Mouse (Mus musculus) testis, postnatal 10 days (tissue): Measurements from ENCODE around the gene Coro1b.
A peak's percentile ranks its signal among the peaks of the same experiment; 100 is the strongest.

Source experiments
- DNase-seq: peaks from one replicate; pipeline ENCODE4 v3.0.0; 2021; ENCODE audit warnings: low spot score

Coro1b gene

DNA sequence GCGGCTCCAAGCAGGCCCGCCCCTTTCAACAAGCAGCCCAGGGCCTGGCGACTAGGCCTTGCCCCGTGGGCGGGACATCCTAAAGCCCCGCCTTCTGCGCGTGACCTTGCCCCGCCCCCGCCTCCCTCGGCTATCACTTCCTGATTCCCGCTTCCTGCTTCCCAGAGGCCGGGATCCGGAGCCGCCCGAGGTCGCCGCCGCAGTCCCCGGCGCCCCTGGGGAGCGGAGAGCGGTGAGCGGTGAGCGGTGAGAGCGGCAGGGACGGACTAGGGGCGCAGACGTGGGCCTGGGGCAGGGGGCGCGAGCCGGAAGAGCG lies at the start of gene Coro1b:
TSS of gene Coro1b (plus strand) at position 129 of the 316 bp plus-strand sequence.
- DNase-seq = peak; percentile 99

DNA sequence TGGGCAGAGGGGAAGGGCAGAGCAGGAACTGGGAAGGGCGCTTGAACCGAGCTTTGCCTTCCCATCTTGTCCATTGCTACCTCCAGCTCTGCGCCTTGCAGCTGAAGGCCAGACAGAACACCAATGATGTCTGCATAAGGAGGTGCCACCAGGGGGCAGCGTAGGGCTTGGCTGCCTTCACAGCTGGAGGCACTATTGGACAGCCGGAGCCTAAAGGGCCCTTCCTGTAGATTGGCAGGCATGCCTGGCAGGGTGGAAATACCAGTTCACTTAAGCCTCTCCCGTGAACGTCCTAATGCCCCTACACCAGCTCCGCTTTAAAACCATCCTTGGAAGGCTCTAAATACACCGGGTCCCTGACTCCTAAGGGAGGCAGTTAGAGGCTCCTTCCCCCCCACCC lies 49.4 kb upstream of the Coro1b start:
- peak; percentile 96 for DNase-seq

DNA sequence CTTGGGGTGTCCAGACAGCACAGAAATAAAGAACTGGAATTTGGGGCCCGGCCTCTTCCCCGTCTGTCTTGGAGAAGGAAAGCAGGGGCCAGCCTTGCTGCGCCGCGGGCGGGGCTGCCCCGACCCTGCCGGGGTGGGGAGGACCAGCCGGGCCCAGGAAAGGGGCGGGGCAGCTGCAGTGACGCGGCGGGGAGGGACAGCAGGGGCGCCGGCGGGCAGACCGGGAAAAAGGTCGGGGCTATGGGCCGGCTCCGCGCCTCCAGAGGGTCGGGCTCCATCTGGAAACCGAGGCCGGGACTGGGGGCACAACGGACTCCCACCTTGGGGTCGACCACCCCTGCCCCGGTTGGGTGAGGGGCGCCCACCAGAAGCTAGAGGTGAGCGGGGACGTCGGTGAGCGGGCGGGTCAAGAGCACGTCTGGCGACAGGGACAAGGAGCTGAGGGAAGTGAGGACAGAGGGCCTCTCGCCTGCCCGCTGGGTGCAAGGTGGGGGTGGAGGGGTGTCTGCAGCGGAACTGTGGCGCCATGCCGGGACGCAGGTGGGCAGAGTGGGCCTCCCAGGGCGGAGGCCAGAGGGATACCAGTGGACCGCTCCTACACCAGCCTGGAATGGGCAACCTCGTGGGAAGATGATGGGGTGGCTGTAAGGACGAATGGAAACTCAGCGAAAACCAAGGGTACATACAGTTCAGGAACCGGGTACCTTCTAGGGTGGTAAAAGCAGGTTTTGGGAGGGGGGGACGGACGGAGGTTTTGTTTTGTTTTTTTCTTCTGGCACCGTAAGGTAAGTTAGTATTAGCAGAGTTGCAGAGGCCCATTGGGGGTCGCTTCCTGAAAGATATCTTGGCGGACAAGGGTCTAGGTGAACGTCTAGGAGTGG lies 48.3 kb upstream of the Coro1b start, which contains the start of gene Pitpnm1:
TSS of gene Pitpnm1 (plus strand) at position 162 of the 881 bp plus-strand sequence.
- peak; percentile 86 for DNase-seq

DNA sequence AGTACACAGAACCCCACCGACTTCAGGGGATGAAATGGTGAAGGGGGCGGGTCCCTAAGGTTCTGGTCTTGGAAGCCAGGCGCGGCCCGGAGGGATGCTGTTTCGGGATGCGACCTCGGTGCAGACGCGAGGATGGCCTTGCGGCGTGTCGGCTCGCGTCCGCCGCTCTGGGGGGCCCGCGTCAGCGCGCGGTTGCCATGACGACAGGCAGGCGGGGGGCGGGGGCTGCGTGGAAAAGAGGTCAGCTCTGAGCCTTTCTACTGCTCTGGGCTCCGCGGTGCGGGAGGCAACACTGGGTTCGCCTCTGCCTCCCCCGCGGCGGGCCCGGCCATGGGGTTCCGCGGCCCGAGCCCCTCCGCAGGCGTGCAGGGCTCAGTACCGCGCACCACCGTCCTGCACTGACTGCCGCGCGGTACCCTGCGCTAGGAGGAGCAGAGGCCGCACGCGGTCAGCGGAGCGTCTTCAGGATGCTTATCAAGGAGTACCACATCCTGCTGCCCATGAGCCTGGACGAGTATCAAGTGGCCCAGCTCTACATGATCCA lies 47.6 kb upstream of the Coro1b start:
- peak; percentile 70 for DNase-seq

DNA sequence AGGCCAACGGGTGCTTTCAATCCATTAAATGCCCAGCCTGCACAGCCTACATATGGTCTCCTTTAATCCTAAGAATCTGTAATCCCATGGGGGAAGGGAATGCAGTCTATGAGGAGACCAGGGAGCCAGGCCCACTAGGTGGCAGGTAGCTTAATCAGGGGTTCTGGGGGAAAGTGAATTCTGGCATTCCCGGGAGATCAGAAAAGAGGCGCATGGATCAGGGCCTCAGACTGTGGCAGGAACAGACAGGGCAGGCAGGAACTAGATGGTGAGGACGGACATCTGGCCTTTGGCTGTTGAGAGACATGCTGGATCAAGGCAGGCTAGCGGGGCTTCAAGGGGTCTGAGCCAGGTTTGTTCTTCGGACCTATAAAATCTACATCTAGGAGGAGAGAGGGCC lies 47.0 kb upstream of the Coro1b start:
- DNase-seq = no peak

DNA sequence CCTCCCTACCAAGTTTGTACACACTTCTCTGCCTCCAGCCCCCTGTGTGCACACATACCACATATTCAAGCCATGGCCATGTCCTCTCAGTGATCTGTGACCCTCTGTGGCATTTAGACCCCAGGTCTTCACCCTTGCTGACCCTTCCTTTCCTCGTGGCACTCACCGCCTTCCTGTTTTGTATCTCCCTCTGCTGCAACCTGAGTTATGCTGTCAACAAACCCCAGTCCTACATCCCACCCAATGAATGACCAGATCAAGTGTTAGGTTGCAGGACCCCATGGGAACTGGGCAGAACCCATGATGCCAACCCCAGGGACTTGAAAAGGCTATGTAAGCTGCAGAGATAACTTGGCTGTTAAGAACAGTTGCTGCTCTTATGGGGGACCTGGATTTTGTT lies 46.4 kb upstream of the Coro1b start:
- DNase-seq = no peak

DNA sequence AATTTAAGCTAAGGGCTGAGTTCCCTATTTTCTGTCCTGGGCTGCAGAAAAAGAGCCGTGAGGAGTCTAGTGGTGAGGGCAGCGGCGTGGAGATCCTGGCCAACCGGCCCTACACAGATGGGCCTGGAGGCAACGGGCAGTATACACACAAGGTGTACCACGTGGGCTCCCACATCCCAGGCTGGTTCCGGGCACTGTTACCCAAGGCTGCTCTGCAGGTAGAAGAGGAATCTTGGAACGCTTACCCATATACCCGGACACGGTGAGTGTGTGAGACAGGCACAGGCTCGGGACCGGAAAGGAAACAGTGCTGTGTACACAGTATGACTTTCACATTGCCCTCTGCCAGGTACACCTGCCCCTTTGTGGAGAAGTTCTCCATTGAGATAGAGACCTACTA lies 45.8 kb upstream of the Coro1b start:
- DNase-seq = no peak

DNA sequence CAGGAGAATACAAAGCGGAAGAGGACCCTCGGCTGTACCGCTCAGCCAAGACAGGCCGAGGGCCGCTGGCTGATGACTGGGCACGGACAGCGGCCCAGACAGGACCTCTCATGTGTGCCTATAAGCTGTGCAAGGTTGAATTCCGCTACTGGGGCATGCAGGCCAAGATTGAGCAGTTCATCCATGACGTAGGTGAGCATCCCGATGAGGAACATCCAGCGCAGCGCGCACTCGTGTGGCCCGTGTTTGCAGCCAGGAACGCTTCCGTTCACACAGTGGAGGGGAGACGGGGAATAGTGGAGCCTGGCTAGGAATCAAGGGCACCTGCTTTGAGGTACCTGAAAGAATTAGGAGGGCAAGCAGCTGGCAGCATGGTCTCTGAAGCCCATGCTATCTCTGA lies 45.1 kb upstream of the Coro1b start:
- DNase-seq = no peak

DNA sequence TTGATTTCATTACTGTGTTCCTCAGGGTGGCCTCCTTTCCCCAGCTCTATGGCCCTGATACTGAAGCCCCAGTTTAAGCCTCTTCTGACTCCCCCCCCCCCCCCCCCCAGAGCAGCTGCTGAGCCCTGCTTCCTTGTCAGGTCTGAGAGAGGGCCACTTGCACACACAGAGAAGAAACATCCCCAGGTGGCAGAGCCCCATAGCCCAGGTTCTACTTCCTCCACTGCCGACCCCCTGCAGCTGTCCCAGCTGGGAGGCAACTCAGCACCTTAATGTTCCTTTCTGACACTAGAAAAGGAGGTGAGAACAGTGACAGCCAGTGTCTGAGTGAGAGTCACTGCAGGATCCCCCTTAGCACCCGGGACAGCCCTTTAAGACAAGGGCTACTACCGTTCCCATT lies 44.6 kb upstream of the Coro1b start:
- DNase-seq = no peak

DNA sequence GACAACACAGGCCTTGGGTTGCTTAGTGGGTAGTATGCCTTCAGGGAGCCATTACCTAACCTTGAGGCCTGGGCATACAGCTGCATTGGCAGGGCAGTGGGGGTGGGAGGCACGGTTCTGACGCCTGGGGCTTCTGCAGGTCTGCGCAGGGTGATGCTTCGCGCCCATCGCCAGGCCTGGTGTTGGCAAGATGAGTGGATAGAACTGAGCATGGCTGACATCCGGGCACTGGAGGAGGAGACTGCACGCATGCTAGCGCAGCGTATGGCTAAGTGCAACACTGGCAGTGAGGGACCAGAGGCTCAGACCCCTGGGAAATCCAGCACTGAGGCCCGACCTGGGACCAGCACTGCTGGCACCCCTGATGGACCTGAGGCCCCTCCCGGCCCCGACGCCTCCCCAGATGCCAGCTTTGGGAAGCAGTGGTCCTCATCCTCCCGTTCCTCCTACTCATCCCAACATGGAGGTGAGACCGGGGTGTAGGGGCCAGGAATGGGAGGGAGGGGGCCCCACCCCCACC lies 43.7 kb upstream of the Coro1b start:
- DNase-seq = peak; percentile 41

DNA sequence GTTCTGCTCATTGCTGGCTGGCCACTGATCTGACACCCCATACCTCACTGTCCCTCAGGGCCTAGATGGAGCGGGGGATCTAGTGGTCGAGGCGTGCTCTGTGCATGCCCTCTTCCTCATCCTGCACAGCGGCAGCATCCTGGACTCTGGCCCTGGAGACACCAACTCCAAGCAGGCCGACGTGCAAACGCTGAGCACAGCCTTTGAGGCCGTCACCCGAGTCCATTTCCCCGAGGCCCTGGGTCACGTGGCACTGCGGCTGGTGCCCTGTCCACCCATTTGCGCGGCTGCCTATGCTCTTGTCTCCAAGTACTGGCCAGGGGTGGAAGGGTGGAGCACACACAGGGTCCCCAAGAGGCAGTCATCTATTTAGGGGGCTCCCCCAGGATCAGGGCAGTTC lies 41.8 kb upstream of the Coro1b start:
- no peak for DNase-seq

DNA sequence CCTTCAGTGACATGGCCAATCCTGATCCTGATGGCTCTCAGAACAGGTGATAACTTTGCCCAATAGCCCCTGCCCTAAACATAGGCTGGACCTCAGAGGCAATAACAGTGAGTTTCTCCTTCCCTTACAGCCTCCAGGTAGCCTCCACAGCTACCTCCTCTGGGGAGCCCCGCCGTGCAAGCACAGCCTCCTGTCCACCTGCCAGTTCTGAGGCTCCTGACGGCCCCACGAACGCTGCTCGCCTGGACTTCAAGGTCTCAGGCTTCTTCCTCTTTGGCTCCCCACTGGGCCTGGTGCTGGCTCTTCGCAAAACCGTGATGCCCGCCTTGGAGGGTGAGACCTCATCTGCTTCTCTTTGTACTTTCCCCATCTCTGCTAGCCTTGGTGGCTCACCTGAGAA lies 39.9 kb upstream of the Coro1b start:
- no peak for DNase-seq

DNA sequence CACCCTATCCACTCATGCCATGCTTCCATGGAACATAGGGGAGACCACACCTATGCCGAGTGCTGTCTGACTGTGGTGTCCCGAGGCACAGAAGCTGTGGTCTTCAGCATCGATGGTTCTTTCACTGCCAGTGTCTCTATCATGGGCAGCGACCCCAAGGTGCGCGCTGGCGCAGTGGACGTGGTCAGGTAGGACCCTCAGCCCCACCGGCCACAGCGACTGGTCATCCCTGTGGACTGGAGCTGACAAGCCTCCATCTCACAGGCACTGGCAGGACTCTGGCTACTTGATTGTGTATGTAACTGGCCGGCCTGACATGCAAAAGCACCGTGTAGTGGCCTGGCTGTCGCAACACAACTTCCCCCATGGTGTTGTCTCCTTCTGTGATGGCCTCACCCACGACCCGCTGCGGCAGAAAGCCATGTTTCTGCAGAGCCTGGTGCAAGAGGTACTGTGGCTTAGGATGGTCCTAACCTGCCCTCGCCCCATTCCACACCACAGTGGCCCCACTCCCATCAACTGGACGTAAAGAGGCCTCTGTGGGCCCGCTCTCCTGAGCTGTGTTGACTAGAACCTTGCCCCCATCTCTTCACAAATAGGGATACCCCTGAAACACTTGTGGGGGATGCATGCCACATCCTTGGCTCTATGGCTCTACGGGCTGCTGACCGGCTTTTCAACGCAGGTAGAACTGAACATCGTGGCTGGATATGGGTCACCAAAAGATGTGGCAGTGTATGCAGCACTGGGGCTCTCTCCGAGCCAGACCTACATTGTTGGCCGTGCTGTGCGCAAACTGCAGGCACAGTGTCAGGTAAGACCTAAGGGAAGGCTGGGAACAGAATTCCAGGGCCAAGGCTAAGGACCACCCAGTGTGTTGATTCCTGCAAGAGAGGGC lies 36.1 kb upstream of the Coro1b start:
- DNase-seq = peak; percentile 46

DNA sequence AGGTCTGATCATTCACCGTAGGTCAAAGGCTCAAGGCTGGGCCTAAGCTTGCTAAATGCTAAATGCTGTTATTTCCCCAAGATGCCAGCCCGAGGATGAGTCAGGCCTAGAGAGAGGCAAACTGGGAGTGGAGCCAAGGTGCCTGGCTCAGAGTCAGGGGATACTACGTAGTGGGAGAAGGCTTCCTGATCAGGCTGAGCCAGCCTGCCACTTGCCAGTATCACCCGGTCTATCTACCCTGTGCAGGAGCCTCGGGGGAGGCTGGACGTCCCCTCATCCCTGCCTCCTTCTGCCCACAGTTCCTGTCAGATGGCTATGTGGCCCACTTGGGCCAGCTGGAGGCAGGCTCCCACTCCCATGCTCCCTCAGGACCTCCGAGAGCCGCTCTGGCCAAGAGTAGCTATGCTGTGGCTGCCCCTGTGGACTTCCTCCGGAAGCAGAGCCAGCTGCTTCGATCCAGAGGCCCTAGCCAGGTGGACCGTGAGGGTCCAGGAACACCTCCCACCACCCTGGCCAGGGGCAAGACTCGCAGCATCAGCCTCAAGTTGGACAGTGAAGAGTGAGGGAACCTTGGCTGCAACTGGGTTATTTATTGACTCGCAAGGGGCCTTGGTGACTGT lies 35.1 kb upstream of the Coro1b start:
- DNase-seq = peak; percentile 90

DNA sequence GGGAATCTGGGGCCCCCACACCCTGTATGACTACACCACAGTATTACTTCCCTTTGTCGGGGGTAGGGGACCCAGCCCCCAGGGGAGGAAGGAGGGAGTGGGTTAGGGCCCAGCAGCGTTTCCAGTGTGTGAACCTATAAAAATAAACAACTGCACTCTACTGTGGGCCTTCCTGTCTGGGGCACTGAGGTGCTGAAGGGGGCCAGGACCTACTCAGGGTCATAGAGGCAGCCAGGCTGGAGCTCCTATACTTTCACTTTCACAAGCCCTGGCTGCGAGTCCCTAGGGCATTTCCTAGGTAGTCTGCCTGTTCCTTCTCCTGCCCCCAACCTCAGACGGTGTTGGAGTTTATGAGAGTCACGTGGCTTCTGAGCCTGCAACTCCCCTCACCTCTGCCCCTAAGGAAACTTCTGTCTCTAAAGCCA lies 34.6 kb upstream of the Coro1b start:
- DNase-seq = peak; percentile 43

DNA sequence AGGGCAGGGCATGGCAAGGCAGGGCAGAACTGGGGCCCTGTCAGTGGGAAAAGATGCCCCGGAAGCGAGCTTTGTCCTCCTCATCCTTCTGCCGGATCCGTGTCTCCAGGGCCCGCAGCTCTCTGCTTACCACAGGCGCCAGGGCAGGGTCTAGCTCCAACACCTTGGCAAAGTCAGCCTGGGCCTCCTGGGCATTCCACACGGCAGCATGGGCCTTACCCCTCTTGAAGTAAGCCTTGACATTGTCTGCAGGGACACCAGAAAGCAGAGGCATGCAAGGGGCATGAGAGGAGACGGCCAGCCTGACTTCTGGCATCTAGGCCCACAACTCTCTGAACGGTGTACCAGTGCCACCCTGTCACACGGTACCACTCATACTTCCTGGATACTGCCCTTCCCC lies 33.9 kb upstream of the Coro1b start:
- peak; percentile 44 for DNase-seq

DNA sequence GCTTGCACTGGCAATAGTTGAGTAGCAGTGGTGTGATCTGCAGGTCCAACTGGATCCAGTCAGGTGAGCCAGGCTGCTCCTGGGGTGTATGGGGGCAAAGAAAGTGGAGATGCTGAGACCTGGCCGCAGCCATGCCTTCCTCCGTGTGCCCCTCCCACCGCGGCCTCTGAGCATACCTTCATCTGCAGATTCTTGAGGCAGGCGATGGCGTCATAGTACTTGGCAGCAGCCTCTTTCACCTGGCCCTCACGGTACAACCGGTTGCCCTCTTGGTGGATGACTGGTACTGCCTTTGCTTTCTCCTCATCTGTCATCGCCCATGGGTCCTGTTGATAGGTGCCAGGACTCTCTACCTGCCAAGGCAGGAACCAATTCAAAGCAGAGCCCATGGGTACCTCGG lies 33.3 kb upstream of the Coro1b start:
- DNase-seq = peak; percentile 45

DNA sequence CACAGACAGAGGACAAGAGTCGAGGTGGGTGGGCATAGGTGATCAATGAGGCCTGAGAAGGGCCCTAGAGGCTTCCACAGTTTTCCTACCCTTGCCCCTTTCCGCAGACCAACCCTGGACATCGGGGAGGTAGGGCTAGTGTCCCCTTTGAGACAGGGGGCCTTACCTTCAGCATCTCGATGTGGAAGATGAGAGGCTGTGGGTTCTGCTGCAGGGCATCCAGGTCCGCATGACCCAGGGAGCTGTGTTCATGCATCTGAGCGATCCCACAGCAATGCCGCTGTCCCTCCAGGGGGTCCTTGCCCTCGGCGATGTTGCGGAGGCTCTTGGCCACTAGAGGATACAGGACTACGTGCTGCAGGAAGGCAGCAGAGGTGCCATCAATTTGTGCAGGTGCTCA lies 32.6 kb upstream of the Coro1b start:
- no peak for DNase-seq

DNA sequence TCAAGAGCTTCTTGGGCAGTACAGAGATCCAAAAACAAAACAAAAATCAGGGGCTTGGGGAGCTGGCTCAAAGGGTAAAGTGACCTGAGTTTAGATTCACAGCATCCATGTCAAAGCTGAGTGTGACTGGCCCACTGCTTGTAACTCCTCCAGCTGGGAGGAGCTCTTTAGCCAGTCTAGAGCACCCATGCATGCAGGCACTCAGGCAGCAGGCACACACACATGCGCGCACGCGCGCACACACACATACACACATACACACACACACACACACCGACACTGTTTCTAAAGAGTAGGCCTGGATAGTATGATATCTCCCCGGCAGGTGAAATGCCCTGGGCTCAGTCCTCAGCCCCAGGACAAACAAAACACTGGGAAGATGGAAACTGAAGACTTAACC lies 31.4 kb upstream of the Coro1b start:
- DNase-seq = no peak

DNA sequence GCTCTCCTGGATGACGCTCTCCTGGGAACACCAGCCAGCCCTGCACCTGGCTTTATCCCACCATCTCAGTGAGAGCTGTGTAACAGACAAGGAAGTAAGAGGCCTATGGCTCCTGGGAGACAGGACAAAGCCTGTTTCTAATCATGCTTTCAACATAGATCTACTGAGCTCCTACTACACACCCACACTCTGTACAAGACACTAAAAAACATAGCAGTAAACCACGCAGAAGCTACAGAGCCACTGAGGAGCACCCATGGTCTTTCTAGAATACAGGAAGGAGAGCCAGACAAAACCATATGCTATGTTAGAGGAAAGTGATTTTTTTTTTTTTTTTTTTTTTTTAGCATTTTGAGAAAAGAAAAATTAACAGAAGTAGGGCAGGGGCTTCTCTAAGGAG lies 30.1 kb upstream of the Coro1b start:
- DNase-seq = no peak

DNA sequence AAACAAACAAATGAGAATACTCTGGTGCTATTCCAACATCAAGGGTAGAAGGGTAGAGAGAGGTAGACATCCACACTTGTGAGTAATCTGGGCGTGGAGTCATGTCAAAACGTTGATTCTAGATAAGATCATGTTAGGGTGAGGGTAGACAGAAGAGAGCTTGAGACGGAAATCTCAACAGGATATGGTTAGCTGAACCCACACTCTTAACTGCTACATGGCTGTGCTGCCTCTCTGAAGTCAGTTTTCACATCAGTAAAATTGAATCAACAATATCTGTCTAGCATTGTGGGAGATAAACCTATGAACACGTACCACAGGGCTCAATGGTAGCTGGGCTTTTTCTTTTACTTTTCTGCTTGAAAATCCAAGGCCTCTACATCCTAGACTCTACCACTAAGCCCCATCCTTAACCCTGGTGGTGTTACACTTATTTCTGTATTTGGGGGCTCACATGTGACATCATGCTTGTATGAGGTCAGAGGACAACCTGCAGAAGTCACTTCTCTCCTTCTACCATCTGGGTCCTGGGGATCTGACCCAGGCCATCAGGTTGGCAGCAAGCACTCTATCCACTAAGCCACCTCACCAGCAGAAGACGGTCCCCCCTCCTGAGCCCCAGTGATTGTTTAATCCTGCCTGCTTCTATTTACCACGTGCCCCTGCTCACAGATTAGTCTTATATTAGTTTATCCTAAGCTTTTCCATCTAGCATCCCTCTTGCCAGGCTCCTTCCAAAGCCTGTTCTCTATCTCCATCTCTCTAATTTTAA lies 28.5 kb upstream of the Coro1b start:
- DNase-seq = no peak
